Mouse (Mus musculus): ENCODE results near the gene Ccne1. TPM values are rescaled to one million over a fixed set of nuclear protein-coding genes. Genes with fewer than 3 reads are reported as not detected.
A peak's percentile ranks its signal among the peaks of the same experiment; 100 is the strongest.

The Ccne1 gene
- polyA plus RNA-seq, 1 experiment: 19.0 TPM

- TF ChIP-seq CTCF (IDR thresholded peaks at IDR 0.05; ENCODE audit: extremely low read depth, insufficient read depth, low read length) (no peak), POLR2A (IDR thresholded peaks at IDR 0.05; ENCODE audit: extremely low read depth, insufficient read depth, low read length) (peak; percentile 82)
- H3K4me3 ChIP-seq (ENCODE audit: insufficient read depth, low read length): peak overlapping the region; percentile 35
- H3K27ac ChIP-seq (ENCODE audit: insufficient read depth, low read length): peak overlapping the region; percentile 36; the same call in 1 of the 2 replicates
- H3K4me1 ChIP-seq (ENCODE audit: control insufficient read depth, insufficient read depth, low read length): peaks cover 6% of the 10 kb centered on the region; the same call in 1 of the 2 replicates
Observed at GRCm38 (mm10) chr7:38084778-38085572, 22.4 kb downstream of the Ccne1 start.

DNA sequence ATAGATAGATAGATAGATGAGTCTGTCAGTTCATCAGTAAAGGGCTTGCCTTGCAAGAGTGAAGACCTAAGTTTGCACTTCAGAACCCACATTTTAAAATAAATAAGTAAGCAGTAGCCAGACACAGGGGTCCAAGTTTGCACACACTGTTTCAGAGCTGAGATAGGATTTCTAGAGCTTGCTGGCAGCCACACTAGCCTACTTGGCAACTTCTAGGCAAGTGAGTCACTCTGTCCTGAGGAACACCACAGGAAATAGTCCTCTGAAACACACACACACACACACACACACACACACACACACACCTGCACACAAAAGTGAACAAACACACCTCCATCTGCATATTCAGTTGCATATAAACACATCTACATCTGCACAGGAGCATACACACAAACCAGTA, 24.4 kb downstream of the Ccne1 start:
- Histone ChIP-seq H3K4me3 (ENCODE audit: insufficient read depth, low read length) (no peak overlapping the region), H3K27ac (ENCODE audit: insufficient read depth, low read length) (no peak overlapping the region), H3K4me1 (ENCODE audit: control insufficient read depth, insufficient read depth, low read length) (peaks cover 4% of the 10 kb centered on the region; the same call in 1 of the 2 replicates)
- no peak for TF ChIP-seq CTCF (IDR thresholded peaks at IDR 0.05; ENCODE audit: extremely low read depth, insufficient read depth, low read length)
- no peak for TF ChIP-seq POLR2A (IDR thresholded peaks at IDR 0.05; ENCODE audit: extremely low read depth, insufficient read depth, low read length)

GRCm38 (mm10) chr7:38077189-38077588, 30.1 kb downstream of the Ccne1 start:
- H3K27ac ChIP-seq (ENCODE audit: insufficient read depth, low read length): no peak overlapping the region
- H3K4me1 ChIP-seq (ENCODE audit: control insufficient read depth, insufficient read depth, low read length): peaks cover 2% of the 10 kb centered on the region
- H3K4me3 ChIP-seq (ENCODE audit: insufficient read depth, low read length): no peak overlapping the region
- TF ChIP-seq CTCF (IDR thresholded peaks at IDR 0.05; ENCODE audit: extremely low read depth, insufficient read depth, low read length) (no peak), POLR2A (IDR thresholded peaks at IDR 0.05; ENCODE audit: extremely low read depth, insufficient read depth, low read length) (no peak)

DNA sequence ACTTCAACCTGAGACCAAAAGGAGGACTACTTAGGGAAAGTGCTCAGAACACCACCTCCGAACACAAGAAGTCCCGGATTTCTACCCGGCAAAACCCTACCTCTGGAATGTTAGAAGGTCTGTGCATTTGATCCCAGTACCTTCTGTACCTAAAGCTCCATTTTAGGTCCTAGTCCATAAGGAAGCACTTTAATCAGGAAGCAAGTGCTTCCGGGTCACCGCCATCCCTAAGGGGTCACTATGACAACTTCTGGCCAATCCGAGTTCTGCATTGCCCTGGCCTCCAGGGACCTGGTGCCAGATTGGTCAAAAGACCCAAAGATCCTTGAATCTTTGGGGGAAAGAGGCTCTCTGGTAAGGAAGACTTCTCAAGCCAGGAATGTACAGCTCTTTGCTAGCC, 31.8 kb downstream of the Ccne1 start:
- Histone ChIP-seq H3K4me3 (ENCODE audit: insufficient read depth, low read length) (no peak overlapping the region), H3K27ac (ENCODE audit: insufficient read depth, low read length) (no peak overlapping the region), H3K4me1 (ENCODE audit: control insufficient read depth, insufficient read depth, low read length) (peaks cover 4% of the 10 kb centered on the region)
- TF ChIP-seq CTCF (IDR thresholded peaks at IDR 0.05; ENCODE audit: extremely low read depth, insufficient read depth, low read length) (no peak), POLR2A (IDR thresholded peaks at IDR 0.05; ENCODE audit: extremely low read depth, insufficient read depth, low read length) (no peak)

DNA sequence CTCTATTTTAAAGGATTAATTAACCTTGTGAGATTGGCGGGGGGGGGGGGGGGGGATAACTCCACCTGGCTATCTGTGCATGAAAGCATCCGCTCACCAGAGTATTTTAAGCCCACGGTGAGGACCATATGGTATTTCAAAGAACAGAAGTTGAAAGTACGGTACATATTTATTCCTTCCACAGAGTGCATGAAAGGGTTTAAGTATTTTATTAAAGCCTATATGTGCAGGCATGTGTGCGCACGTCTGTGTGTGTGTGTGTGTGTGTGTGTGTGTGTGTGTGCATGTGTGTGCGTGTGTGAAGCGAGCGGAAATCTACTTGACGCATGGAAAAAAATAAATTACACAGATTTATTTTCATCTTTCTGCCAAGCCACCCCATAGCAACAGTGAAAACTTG, 32.4 kb downstream of the Ccne1 start:
- H3K27ac ChIP-seq (ENCODE audit: insufficient read depth, low read length): no peak overlapping the region
- H3K4me3 ChIP-seq (ENCODE audit: insufficient read depth, low read length): no peak overlapping the region
- TF ChIP-seq CTCF (IDR thresholded peaks at IDR 0.05; ENCODE audit: extremely low read depth, insufficient read depth, low read length): no peak
- no peak for TF ChIP-seq POLR2A (IDR thresholded peaks at IDR 0.05; ENCODE audit: extremely low read depth, insufficient read depth, low read length)
- peaks cover 4% of the 10 kb centered on the region for H3K4me1 ChIP-seq (ENCODE audit: control insufficient read depth, insufficient read depth, low read length)

GRCm38 (mm10) chr7:38074514-38074913, 32.8 kb downstream of the Ccne1 start:
- no peak for TF ChIP-seq POLR2A (IDR thresholded peaks at IDR 0.05; ENCODE audit: extremely low read depth, insufficient read depth, low read length)
- TF ChIP-seq CTCF (IDR thresholded peaks at IDR 0.05; ENCODE audit: extremely low read depth, insufficient read depth, low read length): no peak
- Histone ChIP-seq H3K4me3 (ENCODE audit: insufficient read depth, low read length) (no peak overlapping the region), H3K27ac (ENCODE audit: insufficient read depth, low read length) (no peak overlapping the region), H3K4me1 (ENCODE audit: control insufficient read depth, insufficient read depth, low read length) (peaks cover 4% of the 10 kb centered on the region)

DNA sequence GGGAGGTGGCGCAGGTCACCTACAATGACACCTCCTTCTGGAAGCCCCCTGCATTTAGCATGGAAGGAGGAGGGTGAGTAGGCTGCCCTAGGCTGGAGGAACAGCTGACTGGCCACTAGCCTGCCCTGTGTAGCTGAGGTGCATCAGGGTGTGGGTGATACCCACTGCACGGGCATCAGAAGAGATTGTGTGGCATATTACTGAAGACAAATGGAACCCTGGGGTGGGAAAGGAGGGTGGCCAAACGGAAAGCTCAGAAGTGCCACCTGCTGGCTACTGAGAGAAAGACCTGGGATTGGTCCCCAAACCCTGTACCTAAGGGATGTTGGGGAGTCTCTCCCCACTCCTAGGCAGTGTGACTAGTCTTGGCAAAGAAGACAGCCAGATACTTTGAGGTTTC, 33.6 kb downstream of the Ccne1 start:
- Histone ChIP-seq H3K4me1 (ENCODE audit: control insufficient read depth, insufficient read depth, low read length) (peaks cover 4% of the 10 kb centered on the region), H3K27ac (ENCODE audit: insufficient read depth, low read length) (no peak overlapping the region), H3K4me3 (ENCODE audit: insufficient read depth, low read length) (no peak overlapping the region)
- TF ChIP-seq CTCF (IDR thresholded peaks at IDR 0.05; ENCODE audit: extremely low read depth, insufficient read depth, low read length): peak; percentile 63
- no peak for TF ChIP-seq POLR2A (IDR thresholded peaks at IDR 0.05; ENCODE audit: extremely low read depth, insufficient read depth, low read length)

DNA sequence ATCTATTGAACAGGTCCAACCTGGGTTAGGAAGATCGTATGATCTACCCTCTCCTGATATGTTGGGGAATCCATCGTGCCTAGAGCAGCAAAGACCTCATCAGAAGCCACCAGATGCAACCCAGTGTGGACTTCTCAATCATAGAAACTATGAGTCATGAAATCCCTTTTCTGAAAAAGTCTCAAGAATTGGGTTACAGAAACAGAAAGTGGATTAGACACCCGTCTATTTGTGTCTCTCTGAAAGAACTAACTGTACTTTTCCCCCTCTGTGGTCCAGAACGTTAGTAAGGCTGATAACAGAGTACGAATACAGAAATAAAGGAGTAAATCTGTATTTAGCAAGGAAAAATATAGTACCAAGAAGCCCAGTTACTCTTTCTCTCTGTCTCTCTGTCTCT, 36.3 kb downstream of the Ccne1 start:
- H3K4me3 ChIP-seq (ENCODE audit: insufficient read depth, low read length): no peak overlapping the region
- peaks cover 4% of the 10 kb centered on the region for H3K4me1 ChIP-seq (ENCODE audit: control insufficient read depth, insufficient read depth, low read length)
- no peak for TF ChIP-seq CTCF (IDR thresholded peaks at IDR 0.05; ENCODE audit: extremely low read depth, insufficient read depth, low read length)
- no peak for TF ChIP-seq POLR2A (IDR thresholded peaks at IDR 0.05; ENCODE audit: extremely low read depth, insufficient read depth, low read length)
- no peak overlapping the region for H3K27ac ChIP-seq (ENCODE audit: insufficient read depth, low read length)

- Histone ChIP-seq H3K27ac (ENCODE audit: insufficient read depth, low read length) (no peak overlapping the region), H3K4me3 (ENCODE audit: insufficient read depth, low read length) (no peak overlapping the region), H3K4me1 (ENCODE audit: control insufficient read depth, insufficient read depth, low read length) (peaks cover 4% of the 10 kb centered on the region)
- TF ChIP-seq CTCF (IDR thresholded peaks at IDR 0.05; ENCODE audit: extremely low read depth, insufficient read depth, low read length) (no peak), POLR2A (IDR thresholded peaks at IDR 0.05; ENCODE audit: extremely low read depth, insufficient read depth, low read length) (no peak)
Observed at GRCm38 (mm10) chr7:38070663-38071062, 36.7 kb downstream of the Ccne1 start.

DNA sequence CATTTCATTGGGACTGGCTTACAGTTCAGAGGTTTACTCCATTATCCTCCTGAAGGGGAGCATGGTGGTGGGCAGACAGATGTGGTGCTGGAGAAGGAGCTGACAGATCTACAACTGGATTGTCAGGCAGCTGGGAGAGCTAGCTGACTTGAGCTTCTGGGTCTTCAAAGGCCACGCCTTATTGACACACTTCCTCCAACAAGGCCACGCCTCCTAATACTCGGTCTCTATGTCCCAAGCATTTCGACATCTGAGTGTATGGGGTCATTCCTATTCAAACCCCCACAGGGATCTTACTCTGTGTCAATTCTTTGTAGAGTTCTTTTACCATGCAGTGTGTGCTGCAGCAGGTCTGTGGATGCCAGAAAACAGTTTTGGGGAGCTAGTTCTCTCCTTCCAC, 42.9 kb downstream of the Ccne1 start:
- Histone ChIP-seq H3K4me3 (ENCODE audit: insufficient read depth, low read length) (no peak overlapping the region), H3K4me1 (ENCODE audit: control insufficient read depth, insufficient read depth, low read length) (no peaks in the 10 kb centered on the region), H3K27ac (ENCODE audit: insufficient read depth, low read length) (no peak overlapping the region)
- TF ChIP-seq POLR2A (IDR thresholded peaks at IDR 0.05; ENCODE audit: extremely low read depth, insufficient read depth, low read length) (no peak), CTCF (IDR thresholded peaks at IDR 0.05; ENCODE audit: extremely low read depth, insufficient read depth, low read length) (no peak)
